In genomic region chr13:23804532-23804931, GRCm38 (mm10) we compare ENCODE assay signal across 29 mouse cellular contexts. TPM values are rescaled to one million over a fixed set of nuclear protein-coding genes. Genes with fewer than 3 reads are reported as not detected.
"Had no signal": no experiment of that assay in that cellular context is flagged by ENCODE, and none has a peak within 500 bp of the region (broad histone marks: within the 10 kb centered on the region; RNA-seq: fewer than 3 reads in every experiment).

No protein-coding gene starts in this region.

- H3K9me3 ChIP-seq: hindbrain, embryonic 15.5 days had no signal

- DNase-seq: kidney, adult 8-10 months; kidney, postnatal 14 days; kidney, postnatal 4 days; layer of hippocampus, adult 9-11 months; lung, embryonic 14.5 days; lung, postnatal 10 days; lung, postnatal 4 days; midbrain, embryonic 14.5 days; right cerebral cortex, postnatal 14 days; right cerebral cortex, postnatal 4 days; thymus, postnatal 25 days had no signal

- H3K4me1 ChIP-seq: hindbrain, embryonic 15.5 days had no signal

- H3K9ac ChIP-seq: hindbrain, embryonic 15.5 days; liver, embryonic 14.5 days; lung, embryonic 14.5 days had no signal

- H3K4me3 ChIP-seq: hindbrain, embryonic 15.5 days; layer of hippocampus, adult 2 months; left cerebral cortex, adult 2 months had no signal

- H3K36me3 ChIP-seq: hindbrain, embryonic 15.5 days had no signal

- H3K27ac ChIP-seq: hindbrain, embryonic 15.5 days; layer of hippocampus, adult 2 months; left cerebral cortex, adult 2 months; liver, embryonic 14.5 days had no signal

- H3K27me3 ChIP-seq: hindbrain, embryonic 15.5 days had no signal

- H3K4me2 ChIP-seq: hindbrain, embryonic 15.5 days; lung, embryonic 14.5 days; midbrain, embryonic 11.5 days had no signal

RNA-seq across cellular contexts. Expression of gene Slc17a2, which starts 2.3 kb away (rescaled TPM):
- total RNA-seq: left cerebral cortex, adult 2 months; left cerebral cortex, postnatal 10 days; left cerebral cortex, postnatal 36 days; megakaryocyte progenitor cell, adult 5-6 weeks; megakaryocyte-erythroid progenitor cell, adult 5-6 weeks had no signal
- polyA plus RNA-seq: hindbrain, embryonic 15.5 days; intestine, embryonic 14.5 days; limb, embryonic 11.5 days; lung, embryonic 14.5 days; midbrain, embryonic 11.5 days; midbrain, embryonic 14.5 days; midbrain, postnatal 0 days; neural tube, embryonic 11.5 days; neural tube, embryonic 14.5 days; thymus, postnatal 0 days had no signal

RNA-seq across cellular contexts. Expression of gene Slc17a3, which starts 34.7 kb away (rescaled TPM):
- total RNA-seq: layer of hippocampus, adult 2 months; layer of hippocampus, postnatal 25 days; left cerebral cortex, adult 2 months; left cerebral cortex, postnatal 36 days; megakaryocyte-erythroid progenitor cell, adult 5-6 weeks had no signal
- polyA plus RNA-seq: hindbrain, embryonic 15.5 days; limb, embryonic 11.5 days; lung, embryonic 14.5 days; midbrain, embryonic 11.5 days; midbrain, embryonic 14.5 days; midbrain, postnatal 0 days; neural tube, embryonic 11.5 days; neural tube, embryonic 14.5 days; stomach, embryonic 14.5 days; thymus, postnatal 0 days had no signal

RNA-seq across cellular contexts. Expression of gene Trim38, which starts 34.8 kb away (rescaled TPM):
- total RNA-seq: layer of hippocampus, adult 2 months; layer of hippocampus, postnatal 25 days; left cerebral cortex, adult 2 months; left cerebral cortex, postnatal 36 days; megakaryocyte-erythroid progenitor cell, adult 5-6 weeks; midbrain, postnatal 0 days had no signal
- polyA plus RNA-seq: kidney, embryonic 16.5 days; limb, embryonic 11.5 days; lung, embryonic 14.5 days; midbrain, embryonic 11.5 days; midbrain, embryonic 14.5 days; neural tube, embryonic 11.5 days; neural tube, embryonic 14.5 days; stomach, embryonic 14.5 days; thymus, postnatal 0 days had no signal

RNA-seq across cellular contexts. Expression of gene Hist1h1a, which starts 41.1 kb away (rescaled TPM):
- polyA plus RNA-seq: midbrain, embryonic 14.5 days; midbrain, postnatal 0 days; neural tube, embryonic 14.5 days had no signal
